Mouse (Mus musculus): ENCODE measurements at regions not wholly inside any gene's neighbourhood (a gene's known extent, or its start where the extent isn't known, plus 50 kb on each side); places are given as distances from the start of the nearest gene placed in this dataset.
A peak's percentile ranks its signal among the peaks of the same experiment; 100 is the strongest.

DNA sequence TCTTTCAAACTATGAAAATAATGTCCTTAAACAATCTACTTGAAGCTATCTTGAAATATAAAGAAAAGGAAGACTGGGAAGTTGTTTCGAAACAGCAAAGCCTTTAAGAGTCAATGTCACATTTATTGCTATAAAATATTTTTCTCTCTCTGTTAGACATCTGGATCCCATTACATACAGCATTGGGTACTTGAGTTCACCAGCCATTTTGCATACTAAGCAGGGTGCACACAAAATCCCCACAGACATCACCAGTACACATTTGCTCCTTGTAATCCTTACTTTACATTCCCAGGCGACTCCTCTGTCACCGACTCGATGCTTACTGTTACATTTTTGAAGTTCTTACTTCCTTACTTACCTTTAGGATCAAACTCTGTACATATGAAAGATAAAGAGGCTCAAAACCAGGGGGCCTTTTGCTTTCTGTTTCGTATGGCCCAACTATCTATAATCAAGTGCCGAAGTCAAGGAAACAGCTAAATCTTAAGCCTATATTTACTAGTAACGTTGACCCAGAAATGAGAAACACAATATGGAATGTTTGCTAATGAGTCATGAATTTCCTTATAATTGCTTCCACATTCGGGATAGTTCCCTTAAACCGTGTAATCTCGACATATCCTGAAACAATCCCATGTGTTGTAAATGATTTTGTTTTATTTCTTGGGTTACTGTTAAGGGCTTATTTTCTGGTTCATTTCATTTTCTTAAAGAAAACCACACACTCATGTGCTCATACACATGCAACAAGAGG, 49.8 kb upstream of the Nr2f2 start:
- no peaks in the 10 kb centered on the region for H3K9me3 ChIP-seq (replicated peaks; ENCODE audit: low read length)
- H3K4me2 ChIP-seq (ENCODE audit: low read length), result no peak overlapping the region
- peaks cover 21% of the 10 kb centered on the region for H3K36me3 ChIP-seq (ENCODE audit: insufficient read depth, low read length)
- peak; percentile 30 for DNase-seq (ENCODE audit: low spot score)
- no peak overlapping the region for H3K27ac ChIP-seq
- H3K4me1 ChIP-seq (replicated peaks; ENCODE audit: insufficient read depth, low read length), result no peaks in the 10 kb centered on the region
- 81% methylated on average over 10 of the region's 10 CpGs for WGBS
- H3K27me3 ChIP-seq (ENCODE audit: insufficient read depth, low read length), result no peaks in the 10 kb centered on the region
- no peak overlapping the region for H3K4me3 ChIP-seq (replicated peaks; ENCODE audit: low read depth, low read length)
- H3K9ac ChIP-seq (ENCODE audit: low read depth, low read length), result no peak overlapping the region
- no peak for TF ChIP-seq CTCF (IDR thresholded peaks at IDR 0.05; ENCODE audit: low read depth)
- ATAC-seq (replicated peaks; ENCODE audit: low FRiP score, low read depth), result no peak

Measured in kidney, postnatal 0 days (tissue).